Mouse (Mus musculus) ES-E14 (cell line): Measurements from ENCODE around the gene Nptxr. TPM values are rescaled to one million over a fixed set of nuclear protein-coding genes. Genes with fewer than 3 reads are reported as not detected.

ENCODE experiments used
- DNase-seq: peaks from one replicate; pipeline ENCODE4 v3.0.0-alpha.2; 2013; ENCODE audit warnings: low read depth, low spot score
- H3K27ac ChIP-seq: 2 replicates; pipeline ENCODE4 v1.5.1; 2012; ENCODE audit warnings: low read depth, mild to moderate bottlenecking, low read length, moderate library complexity, mixed read lengths; ENCODE audit not compliant: poor library complexity, insufficient read depth, severe bottlenecking
- H3K36me3 ChIP-seq: 2 replicates; pipeline ENCODE4 v1.6.1; 2012; ENCODE audit warnings: mild to moderate bottlenecking, low read length, moderate library complexity, mixed read lengths; ENCODE audit not compliant: control insufficient read depth, poor library complexity, insufficient read depth, severe bottlenecking
- H3K4me1 ChIP-seq, 2 experiments: fragments of 150-350 bp in 1 of 2; sonication (generic) in 1 of 2; 2 replicates each; pipeline ENCODE4 v1.6.1; 2012; ENCODE audit warnings: low read length in 2 of 2, mild to moderate bottlenecking in 1 of 2, mixed read lengths in 1 of 2; ENCODE audit not compliant: control insufficient read depth in 2 of 2, insufficient read depth in 2 of 2, poor library complexity in 1 of 2
- H3K4me3 ChIP-seq, 2 experiments: fragments of 150-350 bp in 1 of 2; sonication (generic) in 1 of 2; 2 replicates each; pipeline ENCODE4 v1.5.1; 2012; ENCODE audit warnings: low read length in 2 of 2, low read depth in 1 of 2, mild to moderate bottlenecking in 1 of 2, mixed read lengths in 1 of 2; ENCODE audit not compliant: insufficient read depth in 1 of 2, poor library complexity in 1 of 2, severe bottlenecking in 1 of 2
- H3K9ac ChIP-seq: 2 replicates; pipeline ENCODE4 v1.6.1; 2012; ENCODE audit warnings: low read depth, mild to moderate bottlenecking, low read length, mixed read lengths; ENCODE audit not compliant: poor library complexity, insufficient read depth, severe bottlenecking
- H3K9me3 ChIP-seq: fragments of 150-350 bp; sonication (generic); 2 replicates; pipeline ENCODE4 v1.6.1; 2012; ENCODE audit warnings: low read depth, mild to moderate bottlenecking, low read length; ENCODE audit not compliant: control insufficient read depth, insufficient read depth
- CHD2 ChIP-seq: IDR thresholded peaks from 2 replicates; pipeline ENCODE4 v1.6.1; 2014; ENCODE audit warnings: mild to moderate bottlenecking, low read depth, low read length, inconsistent platforms
- HCFC1 ChIP-seq: IDR thresholded peaks from 2 replicates; pipeline ENCODE4 v1.6.1; 2012; ENCODE audit warnings: low read length, inconsistent platforms, borderline replicate concordance; ENCODE audit not compliant: insufficient read depth
- MAFK ChIP-seq: IDR thresholded peaks from 2 replicates; pipeline ENCODE4 v1.6.1; 2014; ENCODE audit warnings: mild to moderate bottlenecking, low read depth, low read length, inconsistent platforms; ENCODE audit not compliant: insufficient read depth
- ZC3H11A ChIP-seq: IDR thresholded peaks from 2 replicates; pipeline ENCODE4 v1.6.1; 2012; ENCODE audit warnings: low read depth, mild to moderate bottlenecking, inconsistent platforms, low read length, borderline replicate concordance
- ZNF384 ChIP-seq: IDR thresholded peaks from 2 replicates; pipeline ENCODE4 v1.6.1; 2012; ENCODE audit warnings: low read depth, low read length, inconsistent platforms
- in situ Hi-C, 2 experiments: fragments of 600-800 bp; cut with MboI; formaldehyde crosslinking; loops; one replicate each; pipeline ENCODE4 v1.15.1; 2025; ENCODE audit warnings: low sequenced_read_pairs in 2 of 2, inconsistent platforms in 1 of 2; ENCODE audit not compliant: unreplicated experiment in 2 of 2
- total RNA-seq: library from RNA; depleted of rRNA; stranded (reverse); fragments of 300-350 nt; gene quantifications from 2 replicates; pipeline ENCODE4 v1.2.3, GENCODE M21; 2012

The Nptxr gene
- total RNA-seq, 1 experiment = 7.9 TPM

- Histone ChIP-seq H3K9me3 (no peaks in the 10 kb centered on the region), H3K27ac (no peak overlapping the region), H3K9ac (no peak overlapping the region), H3K36me3 (no peaks in the 10 kb centered on the region), H3K4me1 (peaks cover 0 to 4% of the 10 kb centered on the region in 2 experiments; a peak in 1 of 4 replicates), H3K4me3 (no peak overlapping the region)
- in situ Hi-C loops = loop anchor here in 1 of 2 experiments (25.0 kb wide), 1 partner anchor 299 kb away; no protein-coding TSS in a partner anchor
- DNase-seq = no peak
- TF ChIP-seq MAFK = no peak
- no peak for TF ChIP-seq CHD2
- TF ChIP-seq ZC3H11A = no peak
- no peak for TF ChIP-seq ZNF384
- no peak for TF ChIP-seq HCFC1
Measured at GRCm38 (mm10) chr15:79763601-79764246, 40.8 kb downstream of the Nptxr start.

- Histone ChIP-seq H3K9ac (no peak overlapping the region), H3K36me3 (no peaks in the 10 kb centered on the region), H3K4me3 (no peak overlapping the region), H3K9me3 (no peaks in the 10 kb centered on the region), H3K4me1 (peaks cover 0 to 4% of the 10 kb centered on the region in 2 experiments; a peak in 1 of 4 replicates), H3K27ac (no peak overlapping the region)
- TF ChIP-seq ZC3H11A (no peak), ZNF384 (no peak), HCFC1 (no peak), MAFK (no peak), CHD2 (no peak)
- DNase-seq = no peak
- in situ Hi-C loops = loop anchor here in 1 of 2 experiments (25.0 kb wide), 1 partner anchor 299 kb away; no protein-coding TSS in a partner anchor
Measured at GRCm38 (mm10) chr15:79763001-79763400, 41.6 kb downstream of the Nptxr start.

DNA sequence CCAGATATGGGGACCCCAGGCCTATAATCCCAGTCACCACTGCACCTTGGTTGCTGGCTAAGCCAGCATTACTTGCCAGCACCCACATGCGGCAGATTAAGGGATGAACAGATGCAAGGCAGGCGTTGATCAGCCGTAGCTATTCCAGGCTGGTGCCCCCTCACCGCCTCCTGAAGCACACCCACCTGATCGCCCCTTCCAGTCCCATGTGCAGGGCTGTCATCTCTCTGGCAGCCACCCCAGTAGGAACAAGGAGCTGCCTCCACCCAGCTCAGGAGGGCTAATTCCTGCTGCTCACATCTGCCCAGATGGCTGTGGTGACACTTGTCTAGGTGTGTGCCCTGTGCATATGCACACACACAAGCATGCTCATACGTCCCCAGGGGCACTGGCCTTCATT is 43.6 kb downstream of the Nptxr start:
- no peak overlapping the region for H3K9ac ChIP-seq
- H3K4me3 ChIP-seq = no peak overlapping the region
- H3K36me3 ChIP-seq = no peaks in the 10 kb centered on the region
- DNase-seq = no peak
- in situ Hi-C loops = loop anchor here in 1 of 2 experiments (25.0 kb wide), 1 partner anchor 301 kb away; no protein-coding TSS in a partner anchor
- peaks cover 0 to 2% of the 10 kb centered on the region in 2 experiments; a peak in 1 of 4 replicates for H3K4me1 ChIP-seq
- H3K9me3 ChIP-seq = no peaks in the 10 kb centered on the region
- H3K27ac ChIP-seq = no peak overlapping the region
- TF ChIP-seq MAFK (no peak), CHD2 (no peak), ZNF384 (no peak), HCFC1 (no peak), ZC3H11A (no peak)

- Histone ChIP-seq H3K36me3 (no peaks in the 10 kb centered on the region), H3K4me3 (no peak overlapping the region), H3K4me1 (peaks cover 0 to 6% of the 10 kb centered on the region in 2 experiments; a peak in 1 of 4 replicates), H3K9me3 (no peaks in the 10 kb centered on the region), H3K27ac (no peak overlapping the region), H3K9ac (no peak overlapping the region)
- in situ Hi-C loops = loop anchor here in 1 of 2 experiments (25.0 kb wide), 1 partner anchor 305 kb away; no protein-coding TSS in a partner anchor
- no peak for DNase-seq
- TF ChIP-seq ZC3H11A = no peak
- no peak for TF ChIP-seq HCFC1
- TF ChIP-seq CHD2 = no peak
- no peak for TF ChIP-seq MAFK
- TF ChIP-seq ZNF384 = no peak
Measured at GRCm38 (mm10) chr15:79757118-79757517, 47.4 kb downstream of the Nptxr start.
